Mouse (Mus musculus): ENCODE measurements around the gene Pir. TPM values are rescaled to one million over a fixed set of nuclear protein-coding genes. Genes with fewer than 3 reads are reported as not detected.

Pir gene
- total RNA-seq, 1 experiment = 10.5 TPM

DNA sequence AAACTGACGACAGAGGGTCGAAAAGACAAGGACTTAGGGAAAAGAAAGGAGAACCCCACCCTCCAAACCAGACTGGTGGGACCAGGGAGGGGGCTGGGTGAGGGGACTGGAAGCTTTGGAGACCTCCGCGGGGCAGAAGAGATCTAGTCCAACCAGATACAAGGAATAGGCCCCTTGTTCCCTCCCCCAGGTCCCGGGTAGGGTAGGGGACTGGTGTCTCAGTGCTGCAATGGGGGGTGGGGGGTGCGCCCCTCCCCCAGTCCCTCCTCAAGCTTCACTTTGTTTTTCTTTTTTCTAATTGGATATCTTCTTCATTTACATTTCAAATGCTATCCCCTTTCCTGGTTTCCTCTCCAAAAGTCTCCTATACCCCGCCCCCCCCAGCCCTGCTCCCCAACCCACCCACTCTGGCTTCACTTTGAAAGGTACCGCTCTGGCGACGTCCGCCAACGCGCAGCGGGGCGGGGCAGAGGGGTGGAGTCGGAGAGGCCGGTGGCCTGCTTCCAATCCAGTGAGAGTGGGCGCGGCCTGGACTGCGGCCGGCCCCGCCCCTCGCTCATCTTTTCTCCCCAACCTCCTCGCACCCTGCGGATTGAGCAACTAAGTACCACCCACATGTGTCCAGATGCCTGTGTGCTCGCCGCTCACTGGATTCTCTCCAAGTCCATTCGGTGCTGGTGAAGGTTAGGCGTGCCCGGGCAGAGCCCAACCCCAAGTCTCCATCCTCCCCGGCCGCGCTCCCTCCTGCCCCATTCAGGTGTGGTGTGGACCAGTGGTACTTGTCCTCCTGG lies 112.6 kb downstream of the Pir start:
- Histone ChIP-seq H3K9me3 (ENCODE audit: control insufficient read depth, insufficient read depth, low read depth, low read length) (no peaks in the 10 kb centered on the region), H3K9ac (ENCODE audit: insufficient read depth, low read depth, low read length, poor library complexity, severe bottlenecking) (peak overlapping the region; percentile 25; the same call in 1 of the 2 replicates), H3K4me1 (ENCODE audit: control insufficient read depth in 2 of 2, insufficient read depth in 2 of 2, low read length in 2 of 2, poor library complexity in 1 of 2) (peaks cover 0 to 6% of the 10 kb centered on the region in 2 experiments; a peak in 2 of 4 replicates), H3K27ac (ENCODE audit: insufficient read depth, low read depth, low read length, poor library complexity, severe bottlenecking) (peak overlapping the region; percentile 83), H3K36me3 (ENCODE audit: control insufficient read depth, insufficient read depth, low read length, poor library complexity, severe bottlenecking) (no peaks in the 10 kb centered on the region), H3K4me3 (ENCODE audit: insufficient read depth in 1 of 2, low read depth in 1 of 2, low read length in 2 of 2, poor library complexity in 1 of 2, severe bottlenecking in 1 of 2) (peak overlapping the region; percentile 54 to 76)
- TF ChIP-seq HCFC1 (IDR thresholded peaks at IDR 0.05; ENCODE audit: borderline replicate concordance, insufficient read depth, low read length) (no peak), ZNF384 (IDR thresholded peaks at IDR 0.05; ENCODE audit: low read depth, low read length) (no peak), ZC3H11A (IDR thresholded peaks at IDR 0.05; ENCODE audit: borderline replicate concordance, low read depth, low read length) (no peak), MAFK (IDR thresholded peaks at IDR 0.05; ENCODE audit: insufficient read depth, low read depth, low read length) (no peak), CHD2 (IDR thresholded peaks at IDR 0.05; ENCODE audit: low read depth, low read length) (no peak)
- DNase-seq (ENCODE audit: low read depth, low spot score) = peak; percentile 86
- in situ Hi-C loops (cut with MboI; ENCODE audit: low sequenced_read_pairs in 2 of 2, unreplicated experiment in 2 of 2) = loop anchor here in 1 of 2 experiments (25.0 kb wide), 1 partner anchor 195 kb away; no protein-coding TSS in a partner anchor

DNA sequence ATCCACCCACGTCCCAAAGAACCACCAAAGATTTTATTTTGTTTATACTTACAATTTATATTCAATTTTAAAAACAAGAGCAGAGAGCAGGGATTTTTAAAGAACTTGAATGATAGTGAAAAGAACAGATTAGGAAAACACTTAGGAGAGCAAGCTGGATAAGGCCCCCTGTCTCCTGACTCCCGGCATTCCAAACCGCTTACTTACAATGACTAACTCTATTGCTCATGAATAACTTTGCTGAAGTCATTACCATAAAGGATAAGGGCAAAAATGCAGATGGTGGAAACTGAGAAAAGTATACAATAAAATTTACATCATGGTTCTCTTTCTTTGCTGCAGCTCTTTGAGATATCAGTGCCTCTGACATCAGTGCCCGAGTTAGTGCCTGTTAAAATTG lies 124.9 kb downstream of the Pir start:
- H3K9me3 ChIP-seq (ENCODE audit: control insufficient read depth, insufficient read depth, low read depth, low read length) = no peaks in the 10 kb centered on the region
- H3K9ac ChIP-seq (ENCODE audit: insufficient read depth, low read depth, low read length, poor library complexity, severe bottlenecking) = no peak overlapping the region
- DNase-seq (ENCODE audit: low read depth, low spot score) = no peak
- TF ChIP-seq CHD2 (IDR thresholded peaks at IDR 0.05; ENCODE audit: low read depth, low read length) (no peak), MAFK (IDR thresholded peaks at IDR 0.05; ENCODE audit: insufficient read depth, low read depth, low read length) (no peak), ZC3H11A (IDR thresholded peaks at IDR 0.05; ENCODE audit: borderline replicate concordance, low read depth, low read length) (no peak), ZNF384 (IDR thresholded peaks at IDR 0.05; ENCODE audit: low read depth, low read length) (no peak), HCFC1 (IDR thresholded peaks at IDR 0.05; ENCODE audit: borderline replicate concordance, insufficient read depth, low read length) (no peak)
- in situ Hi-C loops (cut with MboI; ENCODE audit: low sequenced_read_pairs in 2 of 2, unreplicated experiment in 2 of 2) = loop anchor here in 1 of 2 experiments (25.0 kb wide), 1 partner anchor 207 kb away; no protein-coding TSS in a partner anchor
- no peak overlapping the region for H3K4me3 ChIP-seq (ENCODE audit: insufficient read depth in 1 of 2, low read depth in 1 of 2, low read length in 2 of 2, poor library complexity in 1 of 2, severe bottlenecking in 1 of 2)
- H3K27ac ChIP-seq (ENCODE audit: insufficient read depth, low read depth, low read length, poor library complexity, severe bottlenecking) = no peak overlapping the region
- no peaks in the 10 kb centered on the region for H3K36me3 ChIP-seq (ENCODE audit: control insufficient read depth, insufficient read depth, low read length, poor library complexity, severe bottlenecking)
- no peaks in the 10 kb centered on the region for H3K4me1 ChIP-seq (ENCODE audit: control insufficient read depth in 2 of 2, insufficient read depth in 2 of 2, low read length in 2 of 2, poor library complexity in 1 of 2)

GRCm38 (mm10) chrX:164398456-164398855 lies 129.3 kb downstream of the Pir start:
- TF ChIP-seq ZC3H11A (IDR thresholded peaks at IDR 0.05; ENCODE audit: borderline replicate concordance, low read depth, low read length) (peak; percentile 8; the same call in 1 of the 2 replicates), MAFK (IDR thresholded peaks at IDR 0.05; ENCODE audit: insufficient read depth, low read depth, low read length) (no peak), ZNF384 (IDR thresholded peaks at IDR 0.05; ENCODE audit: low read depth, low read length) (no peak), CHD2 (IDR thresholded peaks at IDR 0.05; ENCODE audit: low read depth, low read length) (no peak), HCFC1 (IDR thresholded peaks at IDR 0.05; ENCODE audit: borderline replicate concordance, insufficient read depth, low read length) (no peak)
- Histone ChIP-seq H3K9me3 (ENCODE audit: control insufficient read depth, insufficient read depth, low read depth, low read length) (no peaks in the 10 kb centered on the region), H3K36me3 (ENCODE audit: control insufficient read depth, insufficient read depth, low read length, poor library complexity, severe bottlenecking) (no peaks in the 10 kb centered on the region), H3K9ac (ENCODE audit: insufficient read depth, low read depth, low read length, poor library complexity, severe bottlenecking) (no peak overlapping the region), H3K4me3 (ENCODE audit: insufficient read depth in 1 of 2, low read depth in 1 of 2, low read length in 2 of 2, poor library complexity in 1 of 2, severe bottlenecking in 1 of 2) (no peak overlapping the region), H3K27ac (ENCODE audit: insufficient read depth, low read depth, low read length, poor library complexity, severe bottlenecking) (no peak overlapping the region), H3K4me1 (ENCODE audit: control insufficient read depth in 2 of 2, insufficient read depth in 2 of 2, low read length in 2 of 2, poor library complexity in 1 of 2) (no peaks in the 10 kb centered on the region)
- in situ Hi-C loops (cut with MboI; ENCODE audit: low sequenced_read_pairs in 2 of 2, unreplicated experiment in 2 of 2) = loop anchor here (5.0 to 25.0 kb wide), 2 partner anchors 211 kb away; no protein-coding TSS in a partner anchor
- DNase-seq (ENCODE audit: low read depth, low spot score) = no peak

DNA sequence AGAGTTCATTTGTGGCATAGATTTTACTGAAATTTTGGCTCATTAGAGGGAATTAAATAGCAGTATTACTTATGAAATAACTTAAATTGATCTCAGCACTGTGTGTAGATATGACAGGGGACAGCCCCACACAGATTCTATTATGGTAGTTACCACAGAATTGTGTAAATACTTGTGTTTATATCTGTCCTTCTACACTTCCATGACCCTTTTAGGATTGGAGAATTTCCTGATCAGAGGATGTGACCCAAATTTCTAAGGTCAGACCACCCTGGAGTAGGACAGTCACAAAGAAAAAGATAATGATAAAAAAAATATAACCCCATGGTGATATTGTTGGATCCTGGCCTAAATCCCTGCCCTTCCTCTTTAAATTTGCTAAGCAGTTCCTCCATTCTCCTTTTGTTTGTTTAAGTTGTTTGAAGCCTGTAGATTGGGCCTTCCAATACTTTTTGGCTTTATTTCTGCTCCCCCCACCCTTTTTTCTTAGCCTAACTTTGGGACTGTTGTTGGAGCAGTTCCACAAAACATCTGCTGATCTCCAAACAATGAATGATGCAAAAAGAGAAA lies 136.0 kb downstream of the Pir start:
- Histone ChIP-seq H3K27ac (ENCODE audit: insufficient read depth, low read depth, low read length, poor library complexity, severe bottlenecking) (no peak overlapping the region), H3K4me1 (ENCODE audit: control insufficient read depth in 2 of 2, insufficient read depth in 2 of 2, low read length in 2 of 2, poor library complexity in 1 of 2) (0 out of 4 replicates have a peak, but pooled peaks cover 0 to 2% of the 10 kb centered on the region in 2 experiments), H3K4me3 (ENCODE audit: insufficient read depth in 1 of 2, low read depth in 1 of 2, low read length in 2 of 2, poor library complexity in 1 of 2, severe bottlenecking in 1 of 2) (no peak overlapping the region), H3K9ac (ENCODE audit: insufficient read depth, low read depth, low read length, poor library complexity, severe bottlenecking) (no peak overlapping the region), H3K36me3 (ENCODE audit: control insufficient read depth, insufficient read depth, low read length, poor library complexity, severe bottlenecking) (no peaks in the 10 kb centered on the region), H3K9me3 (ENCODE audit: control insufficient read depth, insufficient read depth, low read depth, low read length) (no peaks in the 10 kb centered on the region)
- in situ Hi-C loops (cut with MboI; ENCODE audit: low sequenced_read_pairs in 2 of 2, unreplicated experiment in 2 of 2) = no loop called here
- no peak for DNase-seq (ENCODE audit: low read depth, low spot score)
- no peak for TF ChIP-seq ZNF384 (IDR thresholded peaks at IDR 0.05; ENCODE audit: low read depth, low read length)
- no peak for TF ChIP-seq HCFC1 (IDR thresholded peaks at IDR 0.05; ENCODE audit: borderline replicate concordance, insufficient read depth, low read length)
- TF ChIP-seq CHD2 (IDR thresholded peaks at IDR 0.05; ENCODE audit: low read depth, low read length) = no peak
- no peak for TF ChIP-seq ZC3H11A (IDR thresholded peaks at IDR 0.05; ENCODE audit: borderline replicate concordance, low read depth, low read length)
- TF ChIP-seq MAFK (IDR thresholded peaks at IDR 0.05; ENCODE audit: insufficient read depth, low read depth, low read length) = no peak
